Mouse (Mus musculus) CD4-positive, CD25-positive, alpha-beta regulatory T cell, adult 4 months (primary cell): ENCODE measurements around the gene Pla2g2d. TPM values are rescaled to one million over a fixed set of nuclear protein-coding genes. Genes with fewer than 3 reads are reported as not detected.

ENCODE experiments used
- ATAC-seq: one replicate; pipeline ENCODE4 v1.8.0; 2017
- polyA plus RNA-seq, 2 experiments: library from polyadenylated mRNA; unstranded; fragments of 100-300 nt; shearing (Covaris generic); gene quantifications; one replicate each; pipeline ENCODE4 v1.2.1; 2017

Gene Pla2g2d
- under 1 TPM; 0.15 to 0.85 TPM for polyA plus RNA-seq

DNA sequence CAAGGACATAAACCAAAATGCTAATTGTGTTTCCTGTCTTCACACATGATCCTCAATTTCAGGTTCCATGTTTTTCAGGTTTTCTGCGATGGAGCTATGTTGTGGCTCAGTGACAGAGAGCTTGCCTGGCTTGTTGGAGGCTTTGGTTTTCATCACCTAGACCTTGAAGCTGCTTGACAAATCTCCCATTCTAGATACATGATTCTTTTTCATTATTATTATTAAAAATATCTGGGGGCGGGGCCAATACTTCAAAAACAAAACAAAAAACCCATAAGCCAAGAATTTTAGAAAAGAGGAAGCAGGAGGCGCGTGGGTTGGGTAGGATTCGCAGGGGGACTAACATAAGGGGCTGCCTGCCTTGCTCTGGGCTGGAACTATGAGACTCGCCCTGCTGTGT is at the start of gene Pla2g2d:
Gene Pla2g2d (plus strand): TSS at position 301 of the 400 bp plus-strand sequence.
- no peak for ATAC-seq

DNA sequence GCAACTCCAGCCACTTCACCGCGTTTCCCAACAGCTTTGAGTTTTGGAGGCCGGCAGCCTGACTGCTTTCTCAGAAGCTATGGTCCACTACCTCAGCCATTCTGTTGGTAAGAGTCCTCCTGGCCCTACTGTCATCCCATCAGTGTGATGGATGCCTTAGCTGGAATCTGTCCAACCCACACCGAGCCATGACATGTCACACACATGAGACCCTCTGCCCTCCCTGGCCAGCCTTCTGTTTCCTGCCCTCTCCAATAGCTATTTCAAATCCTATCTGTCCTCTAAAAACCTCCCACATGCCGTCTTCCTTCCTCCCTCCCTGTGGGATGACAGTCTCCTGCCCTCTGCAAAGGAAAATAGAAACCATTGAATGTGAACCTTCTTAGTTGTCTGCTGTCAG is 49.8 kb upstream of the Pla2g2d start:
- ATAC-seq: no peak

DNA sequence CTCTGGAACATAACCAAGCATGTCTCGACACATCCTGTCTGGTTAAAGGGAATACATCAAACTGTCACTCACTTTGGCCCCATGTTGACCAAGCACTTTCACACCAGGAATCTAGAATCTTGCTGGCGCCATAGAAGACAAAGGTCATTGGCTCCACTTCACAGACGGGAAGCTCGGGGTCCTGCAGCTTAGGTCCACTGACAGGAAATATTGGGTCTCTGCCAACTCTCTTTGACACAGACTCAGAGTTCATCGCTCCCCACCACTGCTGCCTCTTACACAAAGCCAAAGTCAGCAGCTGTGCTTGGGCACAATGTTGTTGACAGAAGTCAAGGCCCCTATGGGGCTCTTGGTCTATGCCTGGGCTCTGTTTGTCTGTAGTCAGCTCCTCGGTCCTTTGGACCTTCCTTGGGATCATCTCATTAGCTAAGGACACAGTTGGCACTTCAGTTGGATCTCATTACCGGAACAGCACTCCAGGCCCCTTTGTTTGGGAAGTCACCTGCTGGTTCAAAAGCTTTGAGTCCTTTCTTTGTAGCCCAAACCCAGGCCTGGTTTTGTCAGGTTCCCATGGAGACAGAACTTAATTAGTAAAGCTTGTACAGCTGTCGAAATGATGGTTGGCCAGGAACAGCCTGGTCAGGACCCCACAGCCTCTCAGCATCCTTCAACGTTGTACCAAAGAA is 46.4 kb upstream of the Pla2g2d start:
- no peak for ATAC-seq

DNA sequence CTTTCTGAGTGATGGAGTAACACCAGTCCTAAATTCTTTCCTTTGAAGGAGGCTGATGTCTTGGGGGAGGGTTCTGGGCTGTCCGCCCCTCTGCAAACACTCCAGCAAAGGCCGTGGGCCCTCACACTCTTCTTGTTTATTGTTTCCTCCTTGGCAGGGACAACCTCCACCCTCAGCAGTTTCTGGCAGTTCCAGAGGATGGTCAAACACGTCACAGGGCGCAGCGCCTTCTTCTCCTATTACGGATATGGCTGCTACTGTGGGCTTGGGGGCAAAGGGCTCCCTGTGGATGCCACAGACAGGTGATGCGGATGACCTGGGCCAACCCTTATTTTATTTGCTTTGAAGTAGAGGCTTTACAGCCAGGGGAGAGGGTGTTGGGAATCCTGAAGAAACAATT is 41.4 kb upstream of the Pla2g2d start:
- no peak for ATAC-seq

DNA sequence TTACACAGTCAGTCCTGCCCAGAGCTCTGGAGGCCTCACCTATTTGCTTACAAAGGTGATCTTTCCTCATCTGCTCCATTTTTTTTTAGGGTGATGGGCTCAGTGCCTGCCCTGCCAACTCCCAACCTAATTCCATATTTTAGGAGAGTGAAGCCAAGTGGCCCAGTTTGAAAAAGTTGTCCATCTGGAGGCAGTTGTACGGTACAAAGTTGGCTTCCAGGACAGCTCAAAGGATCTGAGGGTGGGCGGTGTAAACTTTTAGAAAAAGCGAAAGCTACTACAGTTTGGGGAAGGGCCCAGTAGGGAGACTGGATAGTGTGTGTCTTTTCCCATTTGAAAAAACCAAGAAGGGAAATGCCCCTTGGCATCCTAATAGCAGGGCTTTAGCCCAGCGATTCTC is 40.7 kb upstream of the Pla2g2d start:
- ATAC-seq: no peak

DNA sequence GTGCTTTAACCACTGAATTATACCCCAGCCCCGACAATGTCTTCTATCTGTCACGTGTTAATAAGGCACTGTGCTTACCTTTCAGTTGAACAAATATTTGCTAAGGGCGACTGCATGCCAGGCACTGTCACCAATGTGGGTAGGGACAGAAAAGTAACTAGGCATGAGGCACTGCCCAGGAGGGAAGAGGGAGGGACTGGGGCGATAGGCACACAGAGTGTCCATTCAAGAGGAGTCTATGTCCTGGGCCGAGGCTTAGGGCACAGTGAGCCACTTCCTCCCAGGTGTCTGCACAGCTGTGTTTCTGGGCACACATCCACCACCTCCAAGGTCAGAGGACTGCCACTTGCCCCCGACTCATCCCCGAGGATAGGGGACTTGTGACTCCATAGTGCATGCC is 38.5 kb upstream of the Pla2g2d start, which contains the start of gene Ubxn10:
Gene Ubxn10 (minus strand): TSS at position 137 of the 400 bp plus-strand sequence.
- no peak for ATAC-seq

DNA sequence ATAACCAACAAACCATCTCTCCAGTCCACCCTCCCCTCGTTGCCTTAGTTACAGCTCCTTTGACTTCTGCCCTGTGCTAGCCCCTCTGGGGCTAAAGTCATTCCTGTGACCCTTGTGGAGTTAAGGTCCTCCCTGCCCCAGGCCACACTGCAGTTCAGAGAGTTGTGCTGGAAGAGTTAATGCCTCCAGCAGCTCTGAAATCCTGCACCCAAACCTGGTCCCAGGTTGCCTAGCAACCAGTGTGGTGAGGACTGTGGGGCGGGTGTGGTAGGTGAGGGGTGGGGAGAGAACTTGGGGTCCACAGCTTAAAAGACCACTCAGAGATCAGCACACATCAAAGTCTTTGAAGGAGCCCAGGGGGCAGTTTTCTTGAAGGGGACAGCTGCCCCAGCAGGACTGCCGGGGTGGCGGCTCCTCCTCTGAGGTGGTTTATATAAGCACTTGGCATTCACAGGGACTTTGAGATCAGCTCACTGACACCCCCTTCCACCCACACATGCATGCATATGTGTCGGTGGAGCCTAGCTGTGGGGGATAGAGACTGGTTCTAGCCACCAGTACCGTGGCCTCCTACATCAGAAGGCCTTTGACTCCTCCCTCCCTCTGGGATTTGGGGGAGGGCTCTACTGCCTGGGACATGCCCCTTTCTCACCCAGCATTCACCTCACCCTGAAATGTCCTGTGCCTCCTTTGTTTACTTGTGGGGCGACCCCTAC is 36.2 kb upstream of the Pla2g2d start:
- ATAC-seq: no peak

DNA sequence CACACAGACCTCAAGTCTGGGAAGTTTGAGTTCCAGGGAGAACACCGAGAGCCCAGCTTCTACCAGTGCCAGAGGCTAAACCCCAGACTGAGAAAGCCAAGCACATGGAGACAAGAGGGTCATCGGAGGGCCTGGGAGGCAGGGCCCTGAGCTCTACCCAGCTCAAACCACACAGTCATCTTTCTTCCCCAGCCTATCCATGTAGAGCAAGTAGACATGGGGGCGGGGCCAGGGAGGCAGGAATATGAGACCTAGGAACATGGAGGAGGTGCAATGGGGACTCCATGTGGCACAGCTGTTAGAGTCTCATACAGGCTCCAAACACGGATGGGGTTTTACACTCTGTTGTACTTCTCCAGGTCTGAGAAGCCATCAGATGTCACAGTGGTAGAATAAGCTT is 29.7 kb upstream of the Pla2g2d start:
- ATAC-seq: no peak

DNA sequence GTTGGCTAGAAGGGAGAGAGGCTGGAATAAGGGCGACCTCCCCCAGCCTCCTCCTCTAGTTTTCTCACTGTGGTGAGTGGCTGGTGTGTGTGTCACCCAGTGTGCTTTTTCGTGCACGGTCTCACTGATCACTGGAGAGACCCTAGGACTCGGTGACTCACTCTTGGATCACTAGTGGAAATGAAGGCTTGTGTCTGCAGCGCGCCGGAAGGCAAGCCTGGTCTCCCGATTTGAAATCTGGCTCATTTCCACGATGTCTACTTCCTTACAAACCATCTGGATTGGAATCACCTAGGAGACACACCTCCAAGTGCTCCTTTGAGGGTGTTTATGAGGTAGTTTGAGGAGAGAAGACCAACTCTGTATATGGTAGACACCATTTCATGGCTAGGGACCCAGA is 28.7 kb upstream of the Pla2g2d start:
- no peak for ATAC-seq

DNA sequence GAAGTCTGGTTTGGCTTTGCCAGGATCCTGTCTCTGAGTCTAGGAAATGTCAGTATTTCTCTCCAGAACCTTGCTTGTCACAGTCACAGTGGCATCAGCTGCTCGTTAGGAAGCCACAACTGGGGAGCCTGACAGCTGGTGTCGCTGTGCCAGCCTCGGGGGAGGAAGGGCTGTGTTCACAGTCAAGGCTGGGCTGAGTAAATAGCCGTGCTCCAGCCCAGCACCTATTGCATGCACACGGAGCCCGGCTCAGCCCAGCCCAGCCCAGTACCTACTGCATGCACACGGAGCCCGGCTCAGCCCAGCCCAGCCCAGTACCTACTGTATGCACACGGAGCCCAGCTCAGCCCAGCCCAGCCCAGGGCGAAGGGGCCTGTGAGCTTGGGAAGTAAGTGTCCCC is 27.7 kb upstream of the Pla2g2d start:
- no peak for ATAC-seq

DNA sequence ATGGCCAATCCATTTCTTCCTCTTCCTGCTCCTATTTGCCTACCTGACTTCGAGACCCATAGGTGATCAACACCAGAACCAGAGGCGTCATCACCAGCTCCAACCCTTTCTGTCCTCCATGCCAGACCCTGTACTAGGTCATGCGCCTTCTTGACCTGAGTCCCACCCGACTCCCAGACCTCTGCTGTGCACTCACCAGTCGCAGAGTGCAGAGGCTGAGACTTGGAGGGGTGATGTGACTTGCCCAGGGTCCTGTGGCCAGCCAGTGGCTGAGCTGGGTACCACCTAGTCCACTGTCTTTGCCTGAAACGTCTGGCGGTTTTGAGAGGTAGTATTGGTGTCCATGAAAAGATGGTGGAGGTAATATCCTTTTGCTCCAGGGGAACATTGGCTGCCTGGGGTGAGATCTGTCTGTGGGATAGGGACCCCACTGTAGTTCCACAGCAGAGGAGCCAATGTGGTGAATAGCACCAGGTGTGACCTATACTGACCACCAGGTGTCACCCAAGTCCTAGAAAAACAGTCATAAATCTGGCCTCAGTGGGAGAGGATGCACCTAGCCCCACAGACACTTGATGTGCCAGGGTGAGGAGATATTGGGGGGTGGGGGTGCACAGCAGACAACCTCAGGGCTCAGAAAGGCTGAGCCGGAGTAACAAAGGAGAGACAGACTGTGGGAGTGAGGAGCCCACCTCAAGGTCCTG is 27.0 kb upstream of the Pla2g2d start:
- ATAC-seq: no peak

DNA sequence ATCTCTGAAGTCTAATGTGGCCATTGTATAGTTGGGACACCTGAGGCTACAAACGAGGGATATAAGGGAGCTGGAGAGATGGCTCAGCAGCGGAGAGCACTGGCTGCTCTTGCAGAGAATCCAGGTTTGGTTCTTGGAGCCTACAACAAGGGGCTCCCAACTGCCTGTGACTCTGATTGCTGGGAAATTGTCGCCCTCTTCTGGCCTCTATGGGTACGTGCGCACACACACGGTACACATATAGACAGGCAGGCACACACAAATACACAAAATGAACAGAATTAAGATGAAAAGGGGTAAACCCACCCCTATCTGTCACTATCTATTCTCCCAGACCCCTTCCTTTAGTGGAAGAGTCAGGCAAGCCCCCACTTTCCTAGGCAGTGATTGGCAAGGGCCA is 22.9 kb upstream of the Pla2g2d start:
- no peak for ATAC-seq

DNA sequence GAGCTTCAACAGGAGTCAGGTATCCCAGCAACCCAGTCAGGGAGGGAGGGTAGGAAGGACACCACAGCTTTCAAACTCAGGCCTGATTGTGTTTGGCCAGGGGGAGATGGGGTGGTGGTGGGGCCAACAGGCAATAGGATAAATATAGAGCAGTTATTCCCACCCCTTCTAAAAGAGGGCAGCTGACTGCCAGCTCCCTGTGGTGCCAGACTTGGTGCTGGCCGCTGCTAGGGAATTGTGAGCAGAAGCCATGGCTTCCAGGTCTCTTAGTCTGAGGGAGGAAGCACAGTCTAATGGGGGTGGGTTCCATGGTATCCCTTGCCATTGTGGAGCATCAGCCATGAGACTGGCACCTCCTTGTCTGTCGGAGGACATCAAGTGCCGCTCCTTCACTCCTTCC is 21.9 kb upstream of the Pla2g2d start:
- no peak for ATAC-seq

DNA sequence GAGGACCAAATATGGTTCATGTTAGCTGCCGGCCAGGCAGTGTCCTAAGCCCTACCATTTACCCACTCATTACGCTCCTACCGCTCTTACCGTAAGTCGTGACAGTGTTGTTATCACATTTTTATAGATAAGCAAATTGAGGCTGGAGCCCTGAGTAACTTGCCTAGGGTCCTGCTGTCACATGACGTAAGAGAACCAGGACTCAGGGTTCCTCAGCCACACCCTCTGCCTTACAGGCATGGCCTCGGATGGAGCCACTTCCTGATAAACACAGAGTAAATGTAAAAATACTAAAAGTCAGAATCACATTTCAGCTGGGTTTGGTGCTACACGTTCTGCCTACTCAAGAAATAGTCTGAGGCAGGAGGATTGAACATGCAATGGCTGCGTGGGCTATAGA is 21.1 kb upstream of the Pla2g2d start:
- no peak for ATAC-seq

DNA sequence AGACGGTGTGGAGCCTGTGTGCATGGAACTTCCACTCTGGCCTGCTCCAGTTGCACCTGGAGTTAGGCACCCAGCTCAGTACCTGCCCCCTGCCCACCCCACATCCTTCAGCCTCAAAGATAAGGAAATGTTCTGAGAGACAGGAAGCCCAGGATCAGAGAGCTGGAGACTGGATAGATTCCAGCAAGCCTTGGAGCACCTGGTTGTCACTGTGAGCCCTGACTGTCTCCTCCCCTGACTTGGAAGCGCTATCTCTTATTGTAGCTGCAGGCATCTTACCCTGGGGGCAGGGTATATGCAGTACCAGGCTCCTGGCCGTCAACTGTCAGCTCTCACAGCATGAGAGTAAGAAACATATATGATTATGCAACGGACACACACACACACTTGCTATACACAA is 20.1 kb upstream of the Pla2g2d start:
- no peak for ATAC-seq

DNA sequence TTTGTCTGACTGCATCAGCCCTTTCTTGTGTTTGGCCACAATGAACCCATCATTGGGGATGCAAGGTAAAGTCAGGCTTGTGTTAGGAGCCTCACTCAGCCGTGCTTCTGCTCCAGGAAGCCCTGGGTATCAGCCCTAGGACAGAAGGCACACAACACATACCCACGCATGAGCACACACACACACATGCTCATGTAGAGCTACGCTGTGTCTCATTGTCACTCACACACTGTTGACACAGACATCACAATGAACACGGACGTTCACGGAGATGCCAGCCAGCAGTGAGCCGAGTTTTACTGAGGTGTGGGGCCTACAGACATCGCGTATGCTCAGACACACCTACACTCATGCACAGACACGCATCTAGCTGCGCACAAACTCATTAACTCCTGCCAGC is 19.6 kb upstream of the Pla2g2d start:
- ATAC-seq: no peak

DNA sequence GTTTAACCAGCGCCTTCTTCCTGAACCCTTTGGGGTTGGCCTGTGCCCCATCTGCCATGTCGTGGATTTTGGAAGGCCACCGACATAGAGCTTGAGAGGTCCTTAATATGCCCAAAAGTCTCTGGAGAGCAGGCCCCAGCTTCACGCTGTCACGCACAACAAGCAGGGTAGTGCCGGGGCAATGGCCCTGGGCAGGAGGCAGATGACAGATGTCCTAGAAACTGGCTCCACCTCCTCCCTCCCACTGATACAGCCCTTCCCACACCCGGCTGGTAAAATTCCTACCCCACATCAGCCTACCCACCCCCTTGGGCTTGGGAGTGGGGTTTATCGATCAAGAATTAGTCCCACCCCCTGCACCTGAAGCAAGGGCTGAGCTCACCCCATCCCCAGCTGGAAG is 18.1 kb upstream of the Pla2g2d start, which contains the start of gene Pla2g2f:
Gene Pla2g2f (minus strand): TSS at position 211 of the 400 bp plus-strand sequence.
- ATAC-seq: no peak

DNA sequence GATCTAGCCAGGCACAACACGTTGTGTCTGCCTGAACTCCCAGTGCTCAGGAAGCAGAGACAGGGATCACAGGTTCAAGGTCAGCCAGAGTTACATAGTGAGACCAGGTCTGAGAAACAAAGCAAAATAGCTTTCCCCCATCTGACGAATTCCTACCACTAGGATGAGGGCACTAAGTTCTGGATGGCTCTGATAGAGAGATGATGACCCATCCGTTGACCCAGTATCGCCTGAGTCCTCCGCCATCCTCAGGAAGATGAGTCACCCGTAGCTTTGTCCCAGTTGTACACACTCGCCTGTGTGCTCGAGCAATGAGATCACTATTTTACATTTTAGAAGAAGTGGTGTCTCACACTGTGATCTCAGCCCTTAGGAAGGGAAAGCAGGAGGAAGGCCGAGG is 13.3 kb upstream of the Pla2g2d start:
- ATAC-seq: no peak

DNA sequence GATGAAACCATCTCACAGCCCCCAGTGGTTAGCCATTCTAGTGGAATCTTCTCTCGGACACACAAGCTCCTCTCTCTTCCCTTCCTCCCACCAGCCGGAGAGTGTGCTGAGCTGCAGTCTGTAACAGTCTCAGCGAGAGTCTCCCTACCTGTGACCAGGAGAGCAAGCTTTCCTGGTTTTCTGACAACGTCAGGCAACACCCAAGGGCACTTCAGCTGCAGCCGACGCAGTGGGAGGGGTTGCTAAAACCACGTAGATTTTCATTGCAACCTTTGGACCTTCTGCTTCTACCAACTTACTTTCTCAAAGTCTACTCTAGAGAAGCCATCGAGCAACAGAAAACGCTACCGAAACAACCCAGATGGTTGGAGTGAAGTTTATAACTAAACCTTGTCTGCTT is 3.6 kb upstream of the Pla2g2d start:
- no peak for ATAC-seq

DNA sequence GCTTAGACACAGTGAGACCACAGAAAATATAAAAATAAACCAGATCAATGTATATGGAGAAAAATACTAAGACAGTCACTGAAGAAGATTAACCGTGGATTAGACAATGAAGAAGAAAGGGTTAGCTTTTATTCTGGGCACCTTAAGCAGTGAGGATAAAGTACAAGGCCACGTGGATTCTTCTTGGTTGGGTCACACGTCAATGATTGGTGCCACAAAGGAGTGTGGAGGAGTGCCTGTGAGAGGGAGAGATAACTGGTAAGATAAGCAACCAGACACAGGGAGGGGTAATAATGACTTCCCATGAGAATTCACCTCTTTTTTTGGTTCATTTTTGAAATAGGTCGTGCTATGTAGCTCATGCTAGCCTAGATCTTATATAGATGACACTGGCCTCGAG is 3.1 kb upstream of the Pla2g2d start:
- no peak for ATAC-seq

DNA sequence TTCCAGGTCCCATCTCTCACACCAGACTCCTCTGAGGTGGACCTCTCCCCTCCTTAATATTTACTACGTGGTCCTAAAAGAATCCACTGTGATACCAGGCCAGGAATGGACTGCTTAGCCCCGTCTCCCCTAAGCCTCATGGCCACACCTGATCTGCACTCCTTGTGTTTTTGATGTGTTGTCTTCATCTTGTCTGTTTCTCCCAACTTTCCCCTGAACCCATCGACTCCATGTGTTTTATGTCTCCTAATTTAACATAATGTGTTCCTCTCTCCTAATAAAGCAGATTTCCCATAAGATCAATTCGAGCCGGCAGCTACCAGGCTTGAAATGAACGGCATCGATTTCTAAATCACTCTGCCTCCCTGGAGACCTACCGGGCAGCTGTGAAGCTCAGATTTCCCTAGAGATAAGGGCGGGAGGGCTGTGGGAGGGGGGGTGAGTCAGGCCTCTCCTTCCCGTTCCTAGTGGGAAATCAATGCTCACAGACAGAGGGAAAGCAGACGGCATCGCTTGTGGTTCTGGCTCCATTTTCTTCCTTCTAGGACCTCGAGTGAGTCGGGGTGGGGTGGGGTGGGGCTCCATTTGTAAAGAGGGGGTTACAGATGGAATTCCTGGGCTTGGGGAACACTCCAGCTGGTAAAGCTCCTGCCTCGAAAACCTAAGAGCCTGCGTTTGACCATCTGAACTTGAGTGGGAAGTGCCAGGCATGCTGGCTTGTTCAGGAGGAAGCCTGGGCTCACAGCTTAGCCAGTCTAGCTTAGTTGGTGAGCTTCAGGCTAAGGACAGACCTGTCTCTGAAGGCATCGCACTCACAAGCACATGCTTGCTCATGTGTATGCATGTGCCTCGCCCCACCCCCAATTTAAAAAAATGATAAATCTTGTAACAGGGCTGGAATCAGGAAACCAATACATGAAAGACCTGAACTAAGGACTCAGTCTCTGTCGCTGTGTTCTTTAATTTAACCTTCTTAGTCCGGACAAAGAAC is 2.2 kb downstream of the Pla2g2d start:
- ATAC-seq: no peak

DNA sequence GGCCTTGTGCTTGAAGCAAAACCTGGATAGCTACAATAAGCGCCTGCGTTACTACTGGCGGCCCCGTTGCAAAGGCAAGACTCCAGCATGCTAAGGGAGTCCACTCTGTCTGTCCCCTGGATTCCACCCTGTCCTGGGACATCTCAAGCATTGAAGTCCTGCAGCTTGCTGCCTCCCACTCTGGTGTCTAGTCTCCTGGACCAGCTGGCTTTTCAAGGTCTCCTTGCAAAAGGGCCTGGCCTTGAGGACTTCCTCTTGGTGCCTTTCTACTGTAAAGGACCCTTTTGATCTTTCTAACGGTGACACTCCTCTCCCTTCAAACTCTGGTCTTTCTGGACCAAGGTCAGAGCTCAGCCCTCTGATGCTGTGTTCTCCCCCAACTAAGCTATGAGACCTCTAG is 4.8 kb downstream of the Pla2g2d start:
- ATAC-seq: no peak

DNA sequence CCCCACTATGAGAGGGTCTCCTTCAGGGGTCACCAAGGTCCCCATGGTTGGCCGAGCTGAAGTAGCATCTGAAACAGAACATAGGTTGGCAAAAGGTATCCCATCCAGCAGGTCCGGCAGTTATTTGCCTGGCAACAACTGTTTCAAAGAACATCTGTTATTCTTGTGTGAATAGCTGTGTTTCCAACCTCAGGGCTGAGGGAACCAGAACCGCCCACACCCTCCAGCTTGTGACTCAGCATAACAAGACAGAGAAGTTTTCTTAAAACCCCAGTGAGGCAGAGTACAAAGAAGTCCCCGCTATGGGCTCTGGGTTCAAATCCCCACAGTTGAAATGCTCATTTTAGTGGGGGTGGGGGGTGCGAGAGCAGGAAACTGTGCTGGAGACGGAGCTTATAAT is 6.6 kb downstream of the Pla2g2d start:
- ATAC-seq: no peak
